Mouse (Mus musculus): ENCODE measurements around the gene Gsn. TPM values are rescaled to one million over a fixed set of nuclear protein-coding genes. Genes with fewer than 3 reads are reported as not detected.

The Gsn gene
- polyA plus RNA-seq, 1 experiment from 2014 or later = 76.4 TPM

DNA sequence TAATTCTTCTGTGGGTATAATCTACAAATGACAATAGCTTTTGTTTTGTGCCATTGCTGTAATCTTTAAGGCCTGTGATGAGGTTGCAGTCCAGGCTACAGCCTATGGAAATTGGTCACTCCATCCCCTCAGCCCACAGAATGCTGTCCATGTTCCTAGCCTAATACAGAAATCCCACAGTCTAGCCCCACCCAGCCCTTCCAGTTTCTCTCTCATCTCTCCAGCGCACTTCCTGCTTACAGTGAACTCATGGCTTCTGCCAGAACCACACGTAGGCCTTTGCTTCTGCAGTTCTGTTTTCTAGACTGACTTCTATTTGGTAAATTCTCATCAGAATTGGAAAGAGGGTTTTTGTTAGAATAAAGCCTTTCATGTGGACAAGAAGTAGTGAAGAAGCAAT is 89.8 kb downstream of the Gsn start:
- H3K4me2 ChIP-seq = no peak overlapping the region
- no peak overlapping the region for H3K9ac ChIP-seq (ENCODE audit: low read depth, low read length)
- H3K4me3 ChIP-seq (ENCODE audit: low read depth, low read length) = no peak overlapping the region
- no peaks in the 10 kb centered on the region for H3K36me3 ChIP-seq (ENCODE audit: control insufficient read depth, insufficient read depth, low read length)
- DNase-seq (ENCODE audit: low spot score) (no peak), ATAC-seq (replicated peaks; ENCODE audit: low FRiP score) (no peak)
- H3K9me3 ChIP-seq (ENCODE audit: control insufficient read depth, low read length) = no peaks in the 10 kb centered on the region
- H3K27me3 ChIP-seq (replicated peaks; ENCODE audit: control insufficient read depth, insufficient read depth, low read length) = no peaks in the 10 kb centered on the region
- H3K4me1 ChIP-seq (replicated peaks; ENCODE audit: control insufficient read depth, insufficient read depth, low read length) = no peaks in the 10 kb centered on the region
- no peak overlapping the region for H3K27ac ChIP-seq (ENCODE audit: low read depth, low read length)
- WGBS = 47% methylated on average over 2 of the region's 2 CpGs

DNA sequence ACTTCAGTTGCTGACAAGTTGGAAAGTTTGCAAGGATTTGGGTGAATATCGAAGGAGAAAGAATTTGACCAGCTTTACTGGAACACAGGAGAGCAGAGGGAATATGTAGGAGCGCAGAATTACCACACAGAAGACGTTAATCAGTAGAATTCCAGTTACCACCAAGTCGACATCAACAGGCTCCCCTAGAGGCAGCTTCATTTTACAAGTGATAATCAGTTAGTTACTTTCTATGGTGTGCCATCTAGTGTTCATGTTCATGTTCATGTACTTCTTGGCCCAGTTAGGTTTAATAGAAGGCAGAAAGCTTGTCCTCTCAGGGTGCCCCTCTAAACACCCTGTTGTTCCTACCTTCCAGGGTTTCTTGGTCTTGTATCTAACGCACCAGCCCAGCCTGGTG is 93.0 kb downstream of the Gsn start:
- ATAC-seq (replicated peaks; ENCODE audit: low FRiP score) = peak; percentile 41; the same call in 1 of the 2 replicates
- no peak for DNase-seq (ENCODE audit: low spot score)
- WGBS = 46% methylated on average over 5 of the region's 5 CpGs

More for the DNA sequence above, 93.0 kb downstream of the Gsn start:
- Histone ChIP-seq H3K4me1 (replicated peaks; ENCODE audit: control insufficient read depth, insufficient read depth, low read length) (no peaks in the 10 kb centered on the region), H3K9ac (ENCODE audit: low read depth, low read length) (no peak overlapping the region), H3K9me3 (ENCODE audit: control insufficient read depth, low read length) (no peaks in the 10 kb centered on the region), H3K27ac (ENCODE audit: low read depth, low read length) (no peak overlapping the region), H3K4me2 (no peak overlapping the region), H3K36me3 (ENCODE audit: control insufficient read depth, insufficient read depth, low read length) (no peaks in the 10 kb centered on the region), H3K27me3 (replicated peaks; ENCODE audit: control insufficient read depth, insufficient read depth, low read length) (no peaks in the 10 kb centered on the region), H3K4me3 (ENCODE audit: low read depth, low read length) (no peak overlapping the region)

Other genes with a start within 250 kb of the Gsn start
- gene Hc, start 194.9 kb upstream of the Gsn start, polyA plus RNA-seq (2014; fragmentation: Nextera tagmentation; extraction: Ambion mirVana) = 10.0 and 10.5 TPM in 2 replicates
- 0.99 and 2.5 TPM in 2 replicates for gene AI182371, start 154.8 kb upstream of the Gsn start, polyA plus RNA-seq (2014; fragmentation: Nextera tagmentation; extraction: Ambion mirVana)
- 18.4 and 22.7 TPM in 2 replicates for gene Cntrl, start 146.9 kb upstream of the Gsn start, polyA plus RNA-seq (2014; fragmentation: Nextera tagmentation; extraction: Ambion mirVana)
- gene Rab14, start 55.3 kb upstream of the Gsn start, polyA plus RNA-seq (2014; fragmentation: Nextera tagmentation; extraction: Ambion mirVana) = 192 and 201 TPM in 2 replicates
- 87.7 and 97.0 TPM in 2 replicates for gene Stom, start 80.6 kb downstream of the Gsn start, polyA plus RNA-seq (2014; fragmentation: Nextera tagmentation; extraction: Ambion mirVana)
- not detected in 2 replicates for gene 4930568D16Rik, start 111.3 kb downstream of the Gsn start, polyA plus RNA-seq (2014; fragmentation: Nextera tagmentation; extraction: Ambion mirVana)
- not detected in 2 replicates for gene 4930402F06Rik, start 140.8 kb downstream of the Gsn start, polyA plus RNA-seq (2014; fragmentation: Nextera tagmentation; extraction: Ambion mirVana)
- gene Ggta1, start 206.9 kb downstream of the Gsn start, polyA plus RNA-seq (2014; fragmentation: Nextera tagmentation; extraction: Ambion mirVana) = 18.6 and 19.5 TPM in 2 replicates